Mouse (Mus musculus): Measurements from ENCODE around the gene Myt1.

DNA sequence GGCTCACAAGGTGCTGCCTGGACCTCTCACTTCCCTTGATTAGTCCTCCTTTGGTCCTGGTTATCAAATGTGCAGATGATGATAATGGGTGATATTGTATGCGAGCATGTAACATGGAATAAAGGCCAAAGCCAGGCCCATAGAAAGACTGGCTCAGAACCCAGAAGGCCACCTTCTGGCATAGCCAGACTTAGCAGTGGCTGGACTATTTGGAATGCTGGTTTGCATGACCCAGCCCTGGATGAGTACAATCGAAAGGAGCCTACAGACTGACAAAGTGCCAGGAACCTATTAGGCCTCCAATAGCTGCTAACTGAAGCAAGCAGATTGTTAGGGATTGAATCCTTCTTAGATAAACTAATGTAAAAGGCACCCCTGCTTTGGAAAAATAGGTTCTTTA, 6.3 kb downstream of the Myt1 start:
- TF ChIP-seq CTCF (IDR thresholded peaks at IDR 0.05; ENCODE audit: borderline replicate concordance, insufficient read depth, low read length) (no peak), POLR2A (IDR thresholded peaks at IDR 0.05; ENCODE audit: low read depth, low read length) (no peak)

Measured in embryonic fibroblast, embryonic 13.5 days (primary cell).